Comparison of ENCODE assay signal across 26 mouse cellular contexts in the genomic region with DNA sequence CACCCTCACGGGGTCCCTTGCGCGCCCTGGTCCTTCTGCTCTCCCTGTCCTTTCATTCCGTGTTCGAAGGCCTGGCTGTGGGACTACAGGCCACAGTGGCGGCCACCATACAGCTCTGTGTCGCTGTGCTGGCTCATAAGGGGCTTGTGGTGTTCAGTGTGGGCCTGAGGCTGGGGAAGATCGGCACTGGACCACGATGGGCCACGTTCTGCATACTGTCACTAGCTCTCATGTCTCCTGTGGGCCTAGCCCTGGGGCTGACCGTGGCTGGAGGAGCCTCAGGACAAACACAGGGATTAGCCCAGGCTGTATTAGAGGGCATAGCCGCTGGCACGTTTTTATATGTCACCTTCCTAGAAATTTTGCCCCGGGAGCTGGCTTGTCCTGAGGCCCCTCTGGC. TPM values are rescaled to one million over a fixed set of nuclear protein-coding genes. Genes with fewer than 3 reads are reported as not detected.
DNase-seq lines count a peak whose midpoint lies in the region; ATAC-seq and TF ChIP-seq lines count a peak whose summit lies in the region.
"Had no signal": no experiment of that assay in that cellular context is flagged by ENCODE, and none has a peak within 500 bp of the region (broad histone marks: within the 10 kb centered on the region; RNA-seq: fewer than 3 reads in every experiment).

No protein-coding gene starts in this region.

- H3K36me3 ChIP-seq in forebrain, embryonic 12.5 days (replicated peaks) = peaks cover 38% of the 10 kb centered on the region
- H3K36me3 ChIP-seq in forebrain, embryonic 10.5 days (replicated peaks) = peaks cover 31% of the 10 kb centered on the region
- H3K36me3 ChIP-seq in hindbrain, embryonic 15.5 days = peaks cover 25% of the 10 kb centered on the region
- peaks cover 36% of the 10 kb centered on the region for H3K36me3 ChIP-seq in hindbrain, embryonic 12.5 days
- peaks cover 24% of the 10 kb centered on the region for H3K36me3 ChIP-seq in midbrain, postnatal 0 days (ENCODE audit: insufficient read depth, low read length)
- peaks cover 14% of the 10 kb centered on the region; the same call in 1 of the 2 replicates for H3K36me3 ChIP-seq in midbrain, embryonic 11.5 days (ENCODE audit: control insufficient read depth, insufficient read depth, low read length)

- no peak for ATAC-seq in forebrain, embryonic 12.5 days (ENCODE audit: low FRiP score)
- 0 out of 2 replicates have a peak, but pooled peaks have one; percentile 23 for ATAC-seq in hindbrain, embryonic 15.5 days (ENCODE audit: low FRiP score, low read depth)
- ATAC-seq in hindbrain, embryonic 12.5 days (ENCODE audit: low FRiP score) = no peak
- ATAC-seq in midbrain, postnatal 0 days (ENCODE audit: low FRiP score) = peak; percentile 15; the same call in 1 of the 2 replicates
- no peak for ATAC-seq in midbrain, embryonic 11.5 days (ENCODE audit: low FRiP score)
- ATAC-seq: forebrain, embryonic 14.5 days; hindbrain, postnatal 0 days had no signal

- H3K4me3 ChIP-seq in forebrain, embryonic 12.5 days (replicated peaks) = no peak overlapping the region
- H3K4me3 ChIP-seq in forebrain, embryonic 10.5 days = no peak overlapping the region
- H3K4me3 ChIP-seq in hindbrain, embryonic 15.5 days = no peak overlapping the region
- H3K4me3 ChIP-seq in hindbrain, embryonic 12.5 days = no peak overlapping the region
- no peak overlapping the region for H3K4me3 ChIP-seq in midbrain, postnatal 0 days (ENCODE audit: low read depth, low read length)
- H3K4me3 ChIP-seq in midbrain, embryonic 11.5 days (ENCODE audit: low read depth, low read length) = no peak overlapping the region
- H3K4me3 ChIP-seq: embryonic facial prominence, embryonic 15.5 days; erythroblast, embryonic 14.5 days; heart, embryonic 12.5 days had no signal

- peak overlapping the region; percentile 19; the same call in 1 of the 2 replicates for H3K27ac ChIP-seq in forebrain, embryonic 12.5 days
- no peak overlapping the region for H3K27ac ChIP-seq in forebrain, embryonic 10.5 days
- H3K27ac ChIP-seq in hindbrain, embryonic 15.5 days (replicated peaks) = no peak overlapping the region
- H3K27ac ChIP-seq in hindbrain, embryonic 12.5 days = no peak overlapping the region
- H3K27ac ChIP-seq in midbrain, postnatal 0 days (ENCODE audit: low read depth, low read length) = no peak overlapping the region
- H3K27ac ChIP-seq in midbrain, embryonic 11.5 days (ENCODE audit: low read depth, low read length) = no peak overlapping the region
- H3K27ac ChIP-seq: embryonic facial prominence, embryonic 15.5 days; hindbrain, postnatal 0 days had no signal

- 79% methylated on average over 14 of the region's 14 CpGs for WGBS in forebrain, embryonic 12.5 days
- 76% methylated on average over 14 of the region's 14 CpGs for WGBS in forebrain, embryonic 10.5 days
- 83% methylated on average over 14 of the region's 14 CpGs for WGBS in hindbrain, embryonic 15.5 days
- 88% methylated on average over 14 of the region's 14 CpGs for WGBS in hindbrain, embryonic 12.5 days
- WGBS in midbrain, postnatal 0 days = 78% methylated on average over 14 of the region's 14 CpGs
- WGBS in midbrain, embryonic 11.5 days = 77% methylated on average over 14 of the region's 14 CpGs

- H3K4me2 ChIP-seq in forebrain, embryonic 12.5 days = no peak overlapping the region
- H3K4me2 ChIP-seq in hindbrain, embryonic 15.5 days = no peak overlapping the region
- no peak overlapping the region for H3K4me2 ChIP-seq in hindbrain, embryonic 12.5 days (replicated peaks)
- H3K4me2 ChIP-seq in midbrain, postnatal 0 days (ENCODE audit: low read depth, low read length, poor library complexity, severe bottlenecking) = no peak overlapping the region
- no peak overlapping the region for H3K4me2 ChIP-seq in midbrain, embryonic 11.5 days
- H3K4me2 ChIP-seq: embryonic facial prominence, embryonic 15.5 days; heart, embryonic 12.5 days had no signal

- H3K27me3 ChIP-seq in forebrain, embryonic 12.5 days = no peaks in the 10 kb centered on the region
- no peaks in the 10 kb centered on the region for H3K27me3 ChIP-seq in forebrain, embryonic 10.5 days (ENCODE audit: poor library complexity, severe bottlenecking)
- no peaks in the 10 kb centered on the region for H3K27me3 ChIP-seq in hindbrain, embryonic 15.5 days
- H3K27me3 ChIP-seq in hindbrain, embryonic 12.5 days = no peaks in the 10 kb centered on the region
- no peaks in the 10 kb centered on the region for H3K27me3 ChIP-seq in midbrain, postnatal 0 days (ENCODE audit: insufficient read depth, low read length)
- no peaks in the 10 kb centered on the region for H3K27me3 ChIP-seq in midbrain, embryonic 11.5 days (ENCODE audit: control insufficient read depth, insufficient read depth, low read length)
- H3K27me3 ChIP-seq: embryonic facial prominence, embryonic 15.5 days; heart, embryonic 12.5 days had no signal

- no peaks in the 10 kb centered on the region for H3K9me3 ChIP-seq in forebrain, embryonic 12.5 days
- H3K9me3 ChIP-seq in forebrain, embryonic 10.5 days = no peaks in the 10 kb centered on the region
- no peaks in the 10 kb centered on the region for H3K9me3 ChIP-seq in hindbrain, embryonic 15.5 days
- H3K9me3 ChIP-seq in hindbrain, embryonic 12.5 days (replicated peaks) = no peaks in the 10 kb centered on the region
- H3K9me3 ChIP-seq in midbrain, postnatal 0 days (ENCODE audit: low read length) = no peaks in the 10 kb centered on the region
- H3K9me3 ChIP-seq in midbrain, embryonic 11.5 days (ENCODE audit: control insufficient read depth, low read length) = no peaks in the 10 kb centered on the region
- H3K9me3 ChIP-seq: embryonic facial prominence, embryonic 15.5 days; heart, embryonic 12.5 days had no signal

- H3K9ac ChIP-seq in forebrain, embryonic 12.5 days = no peak overlapping the region
- H3K9ac ChIP-seq in hindbrain, embryonic 15.5 days = no peak overlapping the region
- no peak overlapping the region for H3K9ac ChIP-seq in hindbrain, embryonic 12.5 days
- no peak overlapping the region for H3K9ac ChIP-seq in midbrain, postnatal 0 days (replicated peaks; ENCODE audit: low read length, poor library complexity, severe bottlenecking)
- H3K9ac ChIP-seq in midbrain, embryonic 11.5 days (ENCODE audit: low read length) = no peak overlapping the region
- H3K9ac ChIP-seq: embryonic facial prominence, embryonic 15.5 days; heart, embryonic 12.5 days had no signal

- no peak for TF ChIP-seq CTCF in midbrain, postnatal 0 days (IDR thresholded peaks at IDR 0.05)

- DNase-seq in forebrain, embryonic 10.5 days (ENCODE audit: extremely low spot score, low spot score) = no peak
- DNase-seq in midbrain, postnatal 0 days (ENCODE audit: low spot score) = no peak
- no peak for DNase-seq in midbrain, embryonic 11.5 days (ENCODE audit: low spot score, missing footprints)
- DNase-seq in liver = no peak
- DNase-seq: adrenal gland, adult 2 months; adrenal gland, postnatal 25 days; cerebellum, adult 18-20 months; cerebellum, adult 9-11 months; cerebellum, postnatal 36 days; gastrocnemius, postnatal 36 days; heart, adult 18-20 months; heart, postnatal 36 days had no signal

- H3K4me1 ChIP-seq in forebrain, embryonic 12.5 days = no peaks in the 10 kb centered on the region
- peaks cover 11% of the 10 kb centered on the region; the same call in 1 of the 2 replicates for H3K4me1 ChIP-seq in forebrain, embryonic 10.5 days
- no peaks in the 10 kb centered on the region for H3K4me1 ChIP-seq in hindbrain, embryonic 15.5 days (replicated peaks)
- H3K4me1 ChIP-seq in hindbrain, embryonic 12.5 days = no peaks in the 10 kb centered on the region
- no peaks in the 10 kb centered on the region for H3K4me1 ChIP-seq in midbrain, postnatal 0 days (ENCODE audit: insufficient read depth, low read length)
- no peaks in the 10 kb centered on the region for H3K4me1 ChIP-seq in midbrain, embryonic 11.5 days (ENCODE audit: control insufficient read depth, insufficient read depth, low read length)
- H3K4me1 ChIP-seq: embryonic facial prominence, embryonic 15.5 days had no signal

RNA-seq across cellular contexts. Expression of gene Slc39a2, which starts 2.4 kb away (rescaled TPM):
- 1.3 and 1.7 TPM in 2 replicates for polyA plus RNA-seq in forebrain, embryonic 12.5 days (2016; fragmentation: Nextera tagmentation; extraction: Ambion mirVana)
- polyA plus RNA-seq in forebrain, embryonic 10.5 days (2016; fragmentation: Nextera tagmentation; extraction: Ambion mirVana) = 0.50 and 0.77 TPM in 2 replicates
- polyA plus RNA-seq in hindbrain, embryonic 15.5 days (2015; fragmentation: Nextera tagmentation; extraction: Ambion mirVana) = 2.0 and 2.1 TPM in 2 replicates
- 0.89 and 1.4 TPM in 2 replicates for polyA plus RNA-seq in hindbrain, embryonic 12.5 days (2016; fragmentation: Nextera tagmentation; extraction: Ambion mirVana)
- total RNA-seq in midbrain, postnatal 0 days (2014; rRNA removed) = 2.7 and 3.2 TPM in 2 replicates
- 0.70 and 0.84 TPM in 2 replicates for polyA plus RNA-seq in midbrain, postnatal 0 days (2015; fragmentation: Nextera tagmentation; extraction: Ambion mirVana)
- 0.40 and 0.41 TPM in 2 replicates for polyA plus RNA-seq in midbrain, embryonic 11.5 days (2014; fragmentation: Nextera tagmentation; extraction: Ambion mirVana)
- polyA plus RNA-seq: erythroblast, embryonic 14.5 days had no signal

RNA-seq across cellular contexts. Expression of gene Mettl17, which starts 10.4 kb away (rescaled TPM):
- polyA plus RNA-seq in forebrain, embryonic 12.5 days (2016; fragmentation: Nextera tagmentation; extraction: Ambion mirVana) = 58.2 and 66.0 TPM in 2 replicates
- polyA plus RNA-seq in forebrain, embryonic 10.5 days (2016; fragmentation: Nextera tagmentation; extraction: Ambion mirVana) = 43.3 and 59.9 TPM in 2 replicates
- 75.2 and 82.7 TPM in 2 replicates for polyA plus RNA-seq in hindbrain, embryonic 15.5 days (2015; fragmentation: Nextera tagmentation; extraction: Ambion mirVana)
- 61.8 and 62.9 TPM in 2 replicates for polyA plus RNA-seq in hindbrain, embryonic 12.5 days (2016; fragmentation: Nextera tagmentation; extraction: Ambion mirVana)
- 68.2 and 71.6 TPM in 2 replicates for total RNA-seq in midbrain, postnatal 0 days (2014; rRNA removed)
- polyA plus RNA-seq in midbrain, postnatal 0 days (2015; fragmentation: Nextera tagmentation; extraction: Ambion mirVana) = 70.3 and 91.4 TPM in 2 replicates
- polyA plus RNA-seq in midbrain, embryonic 11.5 days (2014; fragmentation: Nextera tagmentation; extraction: Ambion mirVana) = 49.6 and 52.4 TPM in 2 replicates

RNA-seq across cellular contexts. Expression of gene Ndrg2, which starts 18.9 kb away (rescaled TPM):
- 34.2 and 41.1 TPM in 2 replicates for polyA plus RNA-seq in forebrain, embryonic 12.5 days (2016; fragmentation: Nextera tagmentation; extraction: Ambion mirVana)
- polyA plus RNA-seq in forebrain, embryonic 10.5 days (2016; fragmentation: Nextera tagmentation; extraction: Ambion mirVana) = 9.0 and 9.1 TPM in 2 replicates
- 235 and 267 TPM in 2 replicates for polyA plus RNA-seq in hindbrain, embryonic 15.5 days (2015; fragmentation: Nextera tagmentation; extraction: Ambion mirVana)
- polyA plus RNA-seq in hindbrain, embryonic 12.5 days (2016; fragmentation: Nextera tagmentation; extraction: Ambion mirVana) = 34.2 and 39.1 TPM in 2 replicates
- total RNA-seq in midbrain, postnatal 0 days (2014; rRNA removed) = 403 and 449 TPM in 2 replicates
- 356 and 413 TPM in 2 replicates for polyA plus RNA-seq in midbrain, postnatal 0 days (2015; fragmentation: Nextera tagmentation; extraction: Ambion mirVana)
- polyA plus RNA-seq in midbrain, embryonic 11.5 days (2014; fragmentation: Nextera tagmentation; extraction: Ambion mirVana) = 7.5 and 10.6 TPM in 2 replicates

RNA-seq across cellular contexts. Expression of gene Tppp2, which starts 23.2 kb away (rescaled TPM):
- not detected in 2 replicates for polyA plus RNA-seq in forebrain, embryonic 12.5 days (2016; fragmentation: Nextera tagmentation; extraction: Ambion mirVana)
- not detected in 2 replicates for polyA plus RNA-seq in forebrain, embryonic 10.5 days (2016; fragmentation: Nextera tagmentation; extraction: Ambion mirVana)
- not detected in 2 replicates for polyA plus RNA-seq in hindbrain, embryonic 15.5 days (2015; fragmentation: Nextera tagmentation; extraction: Ambion mirVana)
- polyA plus RNA-seq in hindbrain, embryonic 12.5 days (2016; fragmentation: Nextera tagmentation; extraction: Ambion mirVana) = not detected in 2 replicates
- not detected in 2 replicates for total RNA-seq in midbrain, postnatal 0 days (2014; rRNA removed)
- polyA plus RNA-seq in midbrain, postnatal 0 days (2015; fragmentation: Nextera tagmentation; extraction: Ambion mirVana) = not detected in 2 replicates
- polyA plus RNA-seq in midbrain, embryonic 11.5 days (2014; fragmentation: Nextera tagmentation; extraction: Ambion mirVana) = not detected in 2 replicates
- total RNA-seq: adrenal gland, adult 2 months; adrenal gland, postnatal 25 days; ES-E14; gastrocnemius, postnatal 36 days; heart, adult 18-20 months; heart, postnatal 36 days; hindbrain, postnatal 0 days had no signal
- polyA plus RNA-seq: adrenal gland, adult 2 months; C2C12; embryonic facial prominence, embryonic 15.5 days; erythroblast, embryonic 14.5 days; forebrain, embryonic 14.5 days; heart, embryonic 12.5 days; heart, embryonic 16.5 days; hindbrain, embryonic 11.5 days; hindbrain, postnatal 0 days had no signal

RNA-seq across cellular contexts. Expression of gene Rnase13, which starts 27.5 kb away (rescaled TPM):
- polyA plus RNA-seq in forebrain, embryonic 12.5 days (2016; fragmentation: Nextera tagmentation; extraction: Ambion mirVana) = not detected in 2 replicates
- polyA plus RNA-seq in forebrain, embryonic 10.5 days (2016; fragmentation: Nextera tagmentation; extraction: Ambion mirVana) = not detected in 2 replicates
- not detected in 2 replicates for polyA plus RNA-seq in hindbrain, embryonic 15.5 days (2015; fragmentation: Nextera tagmentation; extraction: Ambion mirVana)
- polyA plus RNA-seq in hindbrain, embryonic 12.5 days (2016; fragmentation: Nextera tagmentation; extraction: Ambion mirVana) = not detected in 2 replicates
- not detected in 2 replicates for total RNA-seq in midbrain, postnatal 0 days (2014; rRNA removed)
- 0.11 TPM in 1 of 2 replicates, not detected in the other for polyA plus RNA-seq in midbrain, postnatal 0 days (2015; fragmentation: Nextera tagmentation; extraction: Ambion mirVana)
- not detected in 2 replicates for polyA plus RNA-seq in midbrain, embryonic 11.5 days (2014; fragmentation: Nextera tagmentation; extraction: Ambion mirVana)
- total RNA-seq: adrenal gland, adult 2 months; adrenal gland, postnatal 25 days; ES-E14; gastrocnemius, adult 8-10 months; gastrocnemius, postnatal 36 days; heart, adult 18-20 months; heart, postnatal 36 days; hindbrain, postnatal 0 days had no signal
- polyA plus RNA-seq: adrenal gland, adult 2 months; C2C12; embryonic facial prominence, embryonic 15.5 days; erythroblast, embryonic 14.5 days; forebrain, embryonic 14.5 days; heart, embryonic 12.5 days; heart, embryonic 16.5 days; hindbrain, embryonic 11.5 days; hindbrain, postnatal 0 days; intestine, embryonic 14.5 days had no signal

Comparison
In these comparisons a context has a peak if more than half of its experiments do, and no peak if none do; other contexts are left out.
1. ATAC-seq: peak in hindbrain, embryonic 15.5 days (single experiment) and midbrain, postnatal 0 days (single experiment); none in forebrain, embryonic 12.5 days (single experiment), hindbrain, embryonic 12.5 days (single experiment) and midbrain, embryonic 11.5 days (single experiment).